Mouse (Mus musculus) heart, postnatal 4 days (tissue): ENCODE data around the gene Cinp. TPM values are rescaled to one million over a fixed set of nuclear protein-coding genes. Genes with fewer than 3 reads are reported as not detected.

ENCODE experiments used
- DNase-seq: peaks from one replicate; pipeline ENCODE4 v3.0.0; 2021
- total RNA-seq, 2 experiments: library from RNA; stranded (reverse); gene quantifications; 2 replicates each; pipeline ENCODE4 v1.2.3; 2021

Gene Cinp
- 10 to 100 TPM; 45.7 to 50.1 TPM for total RNA-seq

DNA sequence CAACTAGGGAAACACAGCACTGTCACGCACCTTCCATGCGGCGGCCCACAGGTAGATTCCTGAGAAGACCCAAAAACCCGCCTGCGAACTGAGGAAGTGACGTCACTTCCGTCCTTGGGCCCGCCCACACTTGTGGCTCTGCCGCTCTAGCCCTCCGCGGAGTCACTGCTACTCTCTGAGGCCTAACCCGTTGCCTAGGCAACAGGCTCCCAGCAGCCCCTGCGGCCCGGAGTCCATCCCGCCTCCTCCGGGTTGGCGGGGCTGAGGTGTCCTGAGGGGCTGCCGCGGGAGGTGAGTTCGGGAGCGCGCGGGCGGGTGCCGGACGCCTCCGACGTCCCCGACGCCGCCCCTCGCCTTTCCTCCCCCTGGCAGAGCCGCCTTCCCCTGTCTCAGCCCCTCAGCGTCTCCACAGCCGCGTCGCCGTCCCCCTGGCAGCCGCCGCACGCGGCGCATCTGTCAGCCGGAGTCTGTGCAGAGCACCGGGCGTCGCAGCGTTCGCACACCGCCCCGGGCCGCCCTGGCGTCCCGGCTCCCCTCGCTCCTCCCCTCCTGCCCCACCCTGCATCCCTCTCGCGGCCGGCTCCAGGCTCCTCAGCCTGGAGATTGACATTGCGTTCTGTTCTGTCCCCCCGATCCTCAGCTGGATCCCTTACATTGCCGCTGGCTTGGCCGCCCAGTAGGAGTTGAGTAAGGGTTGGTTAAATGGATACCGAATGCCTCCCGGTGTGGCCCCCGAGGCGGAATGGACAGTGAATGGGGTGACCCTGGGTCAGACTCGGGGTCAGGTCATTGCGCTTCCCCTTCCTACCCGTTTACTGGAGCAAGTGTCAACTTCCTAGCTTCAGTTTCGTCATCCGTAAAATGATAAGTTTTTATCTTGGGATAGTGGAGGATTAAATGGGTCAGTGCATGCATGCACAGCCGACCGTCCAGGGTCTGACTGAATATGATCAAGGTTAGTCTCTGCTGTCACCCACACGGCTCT, at the start of gene Cinp, which contains the start of gene Tecpr2:
TSS of gene Cinp (minus strand) at position 110 of the 985 bp plus-strand sequence.
TSS of gene Tecpr2 (plus strand) at position 229 of the 985 bp plus-strand sequence.
- peak; percentile 96 for DNase-seq

DNA sequence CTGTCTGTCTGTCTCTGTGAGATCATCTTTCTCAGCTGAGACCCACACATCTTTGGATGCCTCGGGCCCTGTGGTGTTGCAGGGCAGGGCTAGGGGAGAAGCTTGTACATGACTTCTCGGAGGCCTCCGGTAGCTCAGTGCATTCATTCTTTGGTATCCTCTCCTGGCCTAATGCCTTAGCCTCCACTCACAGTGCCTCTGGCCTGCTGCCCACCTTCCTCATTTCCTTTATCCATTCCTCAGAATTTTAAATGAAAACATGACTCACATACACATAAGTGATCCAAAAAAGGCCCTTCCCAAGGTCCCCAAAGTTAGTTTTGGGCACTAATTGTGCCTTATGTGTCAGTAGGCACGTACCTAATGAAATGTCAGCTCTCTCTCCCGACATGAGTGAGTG, 48.6 kb upstream of the Cinp start:
- no peak for DNase-seq

DNA sequence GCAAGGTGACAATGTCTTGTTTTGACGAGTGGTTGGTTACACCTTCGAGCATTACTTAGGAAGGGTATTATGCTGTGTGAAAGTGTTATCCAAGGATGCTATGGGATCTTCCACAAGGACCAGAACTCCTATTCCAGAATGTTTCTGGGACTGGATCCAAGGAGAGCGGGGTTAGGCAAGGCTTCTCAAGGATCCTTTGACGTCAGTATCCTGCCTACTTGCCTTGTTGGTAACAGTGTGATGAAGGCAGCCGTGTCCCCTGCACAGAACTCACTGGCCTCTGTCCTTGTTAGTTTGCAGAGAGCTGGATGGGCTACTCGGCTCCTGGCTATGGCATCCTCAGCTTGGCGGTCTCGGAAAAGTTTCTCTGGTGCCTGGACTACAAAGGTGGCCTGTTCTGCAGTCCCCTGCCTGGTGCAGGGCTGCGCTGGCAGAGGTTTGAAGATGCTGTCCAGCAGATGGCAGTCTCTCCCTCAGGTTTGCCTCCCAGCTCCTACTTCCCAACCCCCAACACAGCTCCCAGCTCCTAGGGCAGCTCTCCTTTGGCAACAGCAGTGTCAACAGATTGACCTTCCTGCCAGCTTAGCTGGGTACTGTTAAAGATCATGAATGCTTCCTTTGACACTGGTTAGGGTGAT, 47.2 kb upstream of the Cinp start:
- peak; percentile 90 for DNase-seq

DNA sequence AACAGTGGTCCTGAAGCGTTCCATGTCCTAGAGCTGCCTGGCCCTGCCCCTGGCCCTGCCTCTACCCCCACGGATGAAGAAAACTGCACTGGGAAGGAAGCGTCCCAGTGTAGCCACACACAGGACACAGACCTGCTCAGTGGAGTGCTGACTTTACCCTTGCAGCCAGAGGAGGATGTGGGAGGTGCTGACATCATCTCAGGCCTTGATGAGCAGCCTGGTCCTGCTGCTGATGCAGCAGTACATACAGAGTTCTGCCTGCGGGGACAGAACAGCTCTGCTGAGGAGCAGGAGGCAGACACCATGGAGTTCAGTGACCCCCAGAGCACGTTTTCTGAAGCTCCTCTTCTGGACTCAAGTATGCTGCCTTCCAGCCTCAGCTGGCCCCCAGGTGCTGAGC, 43.9 kb upstream of the Cinp start:
- DNase-seq, result no peak

DNA sequence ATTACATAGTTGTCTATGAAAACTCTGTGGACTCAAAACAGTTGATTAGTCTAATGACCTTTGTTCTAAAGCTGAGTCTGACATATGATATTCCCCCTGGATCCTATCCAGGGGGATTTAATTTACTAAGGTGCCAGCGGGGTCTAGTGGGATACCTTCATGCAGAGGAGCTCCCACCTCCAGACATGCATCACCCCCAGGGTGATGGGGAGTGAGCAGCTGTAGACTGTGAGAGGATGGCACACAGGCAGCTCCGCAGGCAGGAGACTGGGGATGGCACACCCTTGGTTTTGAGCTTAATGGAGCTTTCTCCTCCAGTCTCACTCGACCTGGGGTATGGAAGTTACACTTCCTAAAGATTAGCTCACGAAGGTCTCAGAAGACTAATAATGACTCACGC, 32.6 kb upstream of the Cinp start:
- DNase-seq, result no peak

DNA sequence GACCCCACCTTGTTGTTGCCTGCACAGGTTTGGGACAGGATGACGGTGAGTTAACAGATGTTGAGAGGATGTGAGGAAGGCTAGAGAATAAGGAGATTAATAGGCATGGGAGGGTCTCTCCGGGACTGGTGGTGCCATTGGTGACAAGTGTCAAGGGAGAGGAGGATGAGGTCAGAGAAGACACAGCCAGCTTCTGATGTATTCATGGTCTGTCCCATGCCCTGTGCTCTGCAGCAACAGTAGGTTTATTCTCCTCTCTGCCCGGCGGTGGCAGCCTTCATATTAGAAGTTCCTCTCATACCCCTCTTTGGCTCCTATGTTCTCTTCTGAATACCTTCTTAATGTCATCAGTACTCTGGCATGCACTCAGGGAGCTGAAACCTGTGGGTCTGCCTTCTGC, 31.3 kb upstream of the Cinp start:
- no peak for DNase-seq

DNA sequence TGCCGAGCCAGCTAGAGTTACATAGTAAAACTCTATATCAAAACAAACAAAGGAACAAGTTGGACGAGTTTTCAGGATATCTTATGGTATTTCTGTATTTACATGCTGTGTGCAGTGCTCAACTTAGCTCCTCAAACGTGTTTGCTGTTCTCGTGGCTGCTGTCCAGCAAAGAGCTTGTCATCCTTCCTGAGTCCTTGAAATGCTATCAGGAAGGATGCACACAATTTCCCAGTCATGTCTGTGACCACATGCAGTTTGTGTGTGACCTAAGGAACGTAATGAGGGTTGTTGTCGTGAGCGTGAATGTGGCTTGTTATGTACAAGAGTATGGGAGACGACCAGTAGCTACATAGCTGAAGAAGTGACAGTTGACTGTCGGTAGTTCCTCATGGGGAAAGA, 26.8 kb upstream of the Cinp start:
- DNase-seq, result no peak

DNA sequence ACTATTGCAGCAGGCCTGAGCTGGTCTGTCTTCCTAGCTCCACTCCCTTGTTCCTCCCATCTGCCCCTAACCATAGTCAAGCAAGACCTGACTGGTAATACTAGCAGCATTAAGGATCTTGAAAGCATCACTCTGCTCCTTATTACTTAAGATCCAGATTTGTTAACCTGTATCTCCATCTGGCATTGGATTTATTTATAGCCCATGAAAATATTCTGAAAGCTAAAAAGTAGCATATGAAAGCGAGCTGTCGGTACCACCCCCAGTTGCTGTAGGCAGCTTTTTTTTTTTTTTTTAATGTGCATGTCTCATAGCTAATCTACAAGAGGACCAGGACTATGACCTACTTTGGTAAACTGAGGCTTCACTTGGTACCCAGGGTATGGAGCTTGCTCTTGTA, 21.0 kb upstream of the Cinp start:
- DNase-seq, result no peak

DNA sequence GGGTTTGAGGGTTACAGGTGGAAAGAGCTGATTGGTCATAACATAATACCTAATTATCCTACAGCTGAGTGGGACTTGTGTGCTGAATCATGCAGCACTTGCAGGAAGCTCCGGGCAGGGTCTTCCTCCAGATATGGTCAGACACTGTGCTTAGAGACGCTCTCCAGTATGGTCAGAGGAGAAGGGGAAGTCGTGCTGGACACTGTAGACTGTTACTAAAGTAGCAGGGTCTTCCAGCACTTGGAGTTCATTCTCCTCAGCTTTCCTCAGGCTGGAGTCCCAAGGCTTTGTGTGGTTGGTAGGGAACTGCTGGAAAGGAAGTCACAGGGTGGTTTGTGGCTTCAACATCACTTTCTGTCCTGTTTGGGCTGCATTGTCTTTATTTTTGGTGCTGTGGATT, 18.9 kb upstream of the Cinp start:
- DNase-seq, result no peak

DNA sequence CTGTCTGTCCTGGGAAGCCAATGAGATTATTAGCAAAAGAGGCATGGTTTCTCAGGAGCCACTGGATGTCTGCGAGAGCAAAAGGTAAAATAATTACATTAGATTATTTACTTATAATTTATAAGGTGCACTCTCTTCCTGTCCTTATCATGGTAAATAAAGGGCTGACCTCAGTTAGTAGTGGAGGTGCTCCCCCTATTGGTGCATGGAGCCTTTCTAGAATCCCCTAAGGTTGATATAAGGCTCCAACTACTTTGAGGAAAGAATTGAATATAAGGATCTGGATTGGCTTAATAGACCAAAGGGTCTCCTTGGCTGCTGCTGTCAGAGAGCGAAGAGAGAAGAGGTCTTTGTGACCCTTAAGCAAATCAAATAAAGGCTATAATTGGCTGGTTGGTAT, 14.6 kb upstream of the Cinp start:
- DNase-seq, result no peak

DNA sequence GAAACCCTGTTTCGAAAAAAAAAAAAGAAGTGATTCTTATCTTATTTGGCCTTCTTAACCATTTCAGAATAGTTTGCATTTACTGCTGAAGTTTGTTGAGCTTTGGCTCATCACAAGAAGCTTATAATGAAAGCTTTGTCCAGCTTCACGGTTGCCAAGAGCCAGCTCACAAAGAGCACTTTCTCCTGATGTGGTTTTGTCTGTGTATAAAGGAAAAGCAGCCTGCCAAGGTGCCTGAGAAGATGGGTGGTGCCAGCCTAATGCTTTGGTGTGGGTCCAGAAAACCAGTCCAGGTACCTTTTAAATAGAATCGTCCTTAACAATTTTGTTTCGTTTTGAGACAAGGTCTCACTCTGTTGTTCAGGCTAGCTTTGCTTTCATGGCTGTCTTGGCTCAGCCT, 13.2 kb upstream of the Cinp start:
- no peak for DNase-seq

DNA sequence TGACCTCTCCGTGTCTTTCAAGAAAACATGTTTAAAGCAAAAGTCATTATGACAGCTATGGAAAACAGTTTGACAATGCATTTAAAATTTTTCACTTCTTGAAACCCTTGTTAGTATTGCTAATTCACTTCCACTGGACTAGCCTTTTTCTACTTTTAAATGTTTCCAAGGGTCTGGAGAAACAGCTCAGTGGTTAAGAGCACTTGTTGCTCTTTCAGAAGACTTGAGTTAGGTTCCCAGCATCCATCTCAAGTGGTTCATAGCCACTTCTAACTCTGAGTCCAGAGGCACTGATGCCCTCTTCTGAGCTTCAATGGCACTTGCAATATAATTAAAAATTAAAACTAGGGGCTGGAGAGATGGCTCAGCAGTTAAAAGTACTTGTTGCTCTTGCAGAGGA, 2.9 kb upstream of the Cinp start:
- no peak for DNase-seq

DNA sequence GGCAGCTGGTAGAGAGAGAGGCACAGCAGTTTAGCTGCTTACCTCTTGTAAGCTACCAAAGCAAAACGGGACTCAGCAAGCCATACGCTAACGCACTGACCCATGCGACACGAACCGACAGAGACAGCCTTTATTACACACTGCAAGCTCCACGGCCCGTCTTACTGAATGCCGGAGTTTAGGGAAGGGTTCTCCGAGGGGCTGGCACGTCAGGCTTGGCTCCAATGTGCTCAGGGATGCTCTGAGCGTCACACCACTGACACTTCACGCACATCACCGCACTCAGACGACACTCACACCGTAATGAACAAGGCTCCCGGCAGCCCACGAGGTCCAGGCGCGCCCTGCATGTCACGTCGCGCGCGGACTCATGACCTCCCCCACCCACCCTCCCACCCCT, 339 bp downstream of the Cinp start:
- no peak for DNase-seq

DNA sequence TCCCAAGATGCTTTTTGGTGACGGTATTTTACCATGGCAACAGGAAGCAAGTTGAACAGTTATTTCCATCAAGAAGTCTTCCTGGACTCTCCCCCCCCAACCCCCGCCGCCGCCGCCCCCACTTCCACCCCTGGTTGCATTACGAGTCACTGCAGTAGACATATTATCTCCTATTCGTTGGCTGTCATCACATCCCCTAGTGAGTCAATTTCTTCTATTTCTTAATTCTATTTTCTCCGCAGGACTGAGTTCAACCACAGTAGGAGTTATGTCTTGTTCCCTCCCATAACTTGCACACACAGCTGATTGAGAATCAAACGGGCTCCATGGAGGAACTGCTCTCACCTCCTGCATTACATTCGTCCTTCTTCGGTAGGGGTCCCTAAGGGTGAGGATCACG, 839 bp downstream of the Cinp start:
- no peak for DNase-seq

DNA sequence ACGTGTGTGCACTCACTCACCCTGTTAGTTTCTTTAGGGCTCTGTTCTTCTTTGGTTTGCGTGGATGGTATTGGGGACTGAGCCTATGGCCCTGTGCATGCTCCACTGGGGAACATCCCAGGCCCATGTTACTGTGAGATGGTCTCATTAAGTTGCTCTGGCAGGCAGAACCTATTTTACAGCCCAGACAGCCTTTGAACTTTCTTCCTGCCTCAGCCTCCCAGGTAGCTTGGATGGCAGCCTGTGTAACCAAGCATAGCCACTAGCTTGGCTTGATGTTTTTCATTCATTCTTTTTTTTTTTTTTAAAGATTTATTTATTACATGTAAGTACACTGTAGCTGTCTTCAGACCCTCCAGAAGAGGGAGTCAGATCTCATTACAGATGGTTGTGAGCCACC, 3.7 kb downstream of the Cinp start:
- no peak for DNase-seq

DNA sequence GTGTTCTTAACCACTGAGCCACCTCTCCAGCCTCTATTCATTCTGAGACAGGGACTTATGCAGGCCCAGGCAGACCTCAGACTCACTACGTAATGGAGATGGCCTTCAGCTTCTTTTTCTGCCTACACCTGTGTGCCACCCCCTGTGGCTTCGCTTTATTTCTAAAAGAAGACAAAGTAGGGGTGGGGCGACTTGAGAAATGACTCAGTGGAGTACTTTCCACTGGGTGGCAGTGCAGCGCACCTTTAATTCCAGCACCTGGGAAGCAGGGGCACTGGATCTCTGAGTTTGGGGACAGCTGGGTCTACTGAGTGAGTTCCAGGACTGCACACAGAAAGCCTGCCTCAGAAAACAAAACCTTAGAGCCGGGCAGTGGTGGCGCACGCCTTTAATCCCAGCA, 6.7 kb downstream of the Cinp start:
- no peak for DNase-seq

DNA sequence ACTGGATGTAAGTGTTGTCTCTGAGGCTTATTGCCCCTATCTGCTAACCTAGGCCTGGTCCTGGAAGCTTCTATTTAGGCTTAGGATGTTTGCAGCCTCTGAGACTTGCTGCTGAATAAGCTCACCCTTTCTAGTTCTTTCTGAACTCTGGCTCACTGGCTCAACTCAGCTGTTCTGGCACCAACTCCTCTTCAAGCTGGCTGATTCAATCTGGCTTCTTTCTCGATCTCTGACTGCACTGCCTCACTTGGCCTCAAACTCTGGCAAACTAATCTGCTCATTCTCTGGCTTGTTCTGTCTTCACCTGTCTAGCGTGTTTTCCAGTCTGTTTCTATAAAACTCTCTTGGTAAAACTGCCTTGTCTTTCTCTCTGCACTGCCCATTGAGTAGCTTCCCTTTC, 13.6 kb downstream of the Cinp start:
- DNase-seq, result no peak

DNA sequence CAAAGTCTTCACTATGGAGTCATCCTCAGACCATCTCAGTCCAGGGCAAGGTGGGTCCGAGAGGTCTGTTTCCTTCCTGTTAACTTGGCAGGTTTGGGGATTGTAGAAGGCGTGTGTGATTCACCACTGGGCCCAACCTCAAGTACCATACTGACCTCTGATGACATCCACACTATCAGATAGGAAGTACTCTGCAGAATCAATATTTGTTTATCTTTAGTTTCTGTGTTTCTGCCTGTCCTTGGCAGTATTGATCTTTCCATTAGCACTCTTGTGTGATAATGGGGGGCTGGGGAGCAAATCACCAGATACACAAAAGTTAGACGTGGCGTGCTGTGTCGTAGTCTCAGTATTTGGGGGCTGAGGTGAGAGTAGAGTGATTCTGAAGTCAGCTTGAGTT, 17.7 kb downstream of the Cinp start:
- no peak for DNase-seq

DNA sequence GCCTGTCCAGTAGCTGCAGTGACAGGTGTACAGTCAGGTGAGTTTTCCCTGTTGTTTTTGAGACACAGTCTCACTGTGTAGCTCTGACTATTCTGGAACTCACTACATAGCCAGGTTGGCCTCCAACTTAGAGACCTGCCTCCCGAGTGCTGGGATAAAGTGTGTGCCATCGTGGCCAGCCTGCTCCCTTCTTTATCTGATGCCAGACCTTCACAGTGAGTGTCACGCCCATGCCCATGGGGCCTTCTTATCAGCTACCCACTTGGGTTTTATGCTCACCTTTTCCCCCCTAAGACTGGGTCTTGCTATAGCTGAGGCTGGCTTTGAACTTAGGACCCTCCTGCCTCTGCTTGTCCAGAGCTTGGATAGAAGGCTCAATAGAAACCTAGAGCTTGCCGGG, 18.8 kb downstream of the Cinp start:
- DNase-seq, result no peak

DNA sequence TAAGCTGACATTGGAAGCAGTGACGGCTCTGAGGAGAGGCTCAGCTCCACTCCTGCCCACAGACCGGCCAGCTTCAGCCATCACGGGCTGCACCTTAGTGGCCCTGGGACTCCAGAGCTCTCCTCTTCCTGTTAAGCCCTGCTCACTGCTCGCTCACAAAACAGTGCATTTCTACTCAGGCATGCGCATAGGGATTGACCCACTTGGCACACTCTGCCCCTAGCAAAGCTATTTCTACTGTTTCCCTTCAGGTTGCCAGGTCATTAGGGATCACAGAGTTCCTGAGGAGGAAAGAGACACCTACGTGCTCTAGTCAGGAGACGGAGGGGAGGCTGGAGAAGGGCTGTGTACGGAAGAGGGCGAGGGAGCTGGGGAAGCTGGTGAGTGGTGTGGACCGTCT, 23.0 kb downstream of the Cinp start:
- DNase-seq, result no peak

DNA sequence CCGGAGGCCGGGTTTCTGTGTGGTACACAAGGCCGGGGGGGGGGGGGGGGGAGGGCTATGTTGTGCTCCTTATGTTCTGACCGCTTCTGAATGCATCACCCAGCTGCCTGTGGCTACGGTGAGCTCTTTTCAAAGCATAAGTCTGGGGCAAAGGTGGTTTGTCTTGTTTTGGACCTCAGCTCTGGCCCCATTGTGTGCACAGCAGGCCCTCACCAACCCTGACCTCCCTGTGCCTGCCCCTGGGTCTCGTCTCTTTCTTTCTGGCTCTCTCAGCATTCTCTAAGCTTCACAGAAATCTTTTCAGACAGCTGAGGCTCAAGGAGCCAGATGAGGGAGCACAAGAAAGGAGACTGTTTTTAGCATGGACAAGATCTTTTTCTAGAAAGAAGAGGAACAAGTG, 23.4 kb downstream of the Cinp start:
- DNase-seq, result no peak

DNA sequence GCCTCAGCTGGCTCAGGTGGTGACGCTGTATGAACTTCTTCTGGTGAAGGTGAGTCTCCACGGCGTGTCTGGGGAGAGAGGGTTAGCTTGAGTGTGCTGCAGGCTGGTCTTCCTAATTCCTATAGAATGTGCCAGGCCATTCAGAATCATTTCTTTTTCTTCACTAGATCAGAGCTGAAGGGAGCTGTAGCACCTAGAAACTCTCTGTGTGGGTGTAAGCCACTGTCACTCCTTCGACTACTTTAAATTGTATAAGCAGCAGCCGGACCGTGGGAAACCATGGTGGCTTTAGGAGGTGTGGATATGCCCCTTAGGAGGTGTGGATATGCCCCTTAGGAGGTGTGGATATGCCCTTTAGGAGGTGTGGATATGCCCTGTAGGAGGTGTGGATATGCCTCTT, 24.9 kb downstream of the Cinp start:
- DNase-seq, result no peak

DNA sequence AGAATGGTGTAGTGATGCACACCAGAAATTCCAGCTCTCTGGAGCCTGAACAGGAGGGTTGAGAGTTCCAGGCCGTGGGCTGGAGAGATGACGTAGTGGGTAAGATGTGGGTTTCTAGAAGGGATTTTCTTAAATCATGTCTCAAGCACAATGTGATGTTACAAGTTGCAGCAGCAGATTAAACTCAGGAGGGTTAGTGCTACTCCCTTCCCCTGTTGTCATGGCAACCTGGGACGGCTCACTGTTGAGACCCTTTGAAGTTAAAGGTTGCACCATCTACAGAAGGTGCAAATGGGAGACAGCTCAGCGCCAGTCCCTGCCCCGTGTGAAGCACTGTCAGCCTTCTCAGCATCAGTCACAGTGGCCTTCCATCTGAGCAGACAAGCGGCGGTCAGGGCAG, 27.7 kb downstream of the Cinp start:
- no peak for DNase-seq

DNA sequence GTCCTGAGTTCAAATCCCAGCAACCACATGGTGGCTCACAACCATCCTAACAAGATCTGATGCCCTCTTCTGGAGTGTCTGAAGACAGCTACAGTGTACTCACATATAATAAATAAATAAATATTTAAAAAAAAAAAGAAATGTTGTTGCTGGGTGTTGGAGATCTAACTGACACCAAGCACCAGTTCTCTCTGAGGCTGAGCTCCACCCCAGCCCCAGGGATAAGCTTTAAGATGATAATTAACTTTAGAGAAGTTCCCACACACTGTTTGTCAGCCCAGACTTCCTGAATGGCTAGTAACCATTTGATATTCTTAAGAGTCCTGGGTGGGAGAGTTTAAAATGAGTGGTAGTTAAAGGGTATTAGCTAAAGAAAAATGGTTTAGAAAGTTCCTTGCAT, 28.7 kb downstream of the Cinp start:
- no peak for DNase-seq
